Mouse (Mus musculus) monocyte, adult 59 days (primary cell): ENCODE data around the gene Susd5. TPM values are rescaled to one million over a fixed set of nuclear protein-coding genes. Genes with fewer than 3 reads are reported as not detected.

Experiments used
- total RNA-seq, 2 experiments: library from RNA; stranded (reverse); gene quantifications; one replicate each; pipeline ENCODE4 v1.2.4; 2023

The Susd5 gene
- total RNA-seq: not detected

DNA sequence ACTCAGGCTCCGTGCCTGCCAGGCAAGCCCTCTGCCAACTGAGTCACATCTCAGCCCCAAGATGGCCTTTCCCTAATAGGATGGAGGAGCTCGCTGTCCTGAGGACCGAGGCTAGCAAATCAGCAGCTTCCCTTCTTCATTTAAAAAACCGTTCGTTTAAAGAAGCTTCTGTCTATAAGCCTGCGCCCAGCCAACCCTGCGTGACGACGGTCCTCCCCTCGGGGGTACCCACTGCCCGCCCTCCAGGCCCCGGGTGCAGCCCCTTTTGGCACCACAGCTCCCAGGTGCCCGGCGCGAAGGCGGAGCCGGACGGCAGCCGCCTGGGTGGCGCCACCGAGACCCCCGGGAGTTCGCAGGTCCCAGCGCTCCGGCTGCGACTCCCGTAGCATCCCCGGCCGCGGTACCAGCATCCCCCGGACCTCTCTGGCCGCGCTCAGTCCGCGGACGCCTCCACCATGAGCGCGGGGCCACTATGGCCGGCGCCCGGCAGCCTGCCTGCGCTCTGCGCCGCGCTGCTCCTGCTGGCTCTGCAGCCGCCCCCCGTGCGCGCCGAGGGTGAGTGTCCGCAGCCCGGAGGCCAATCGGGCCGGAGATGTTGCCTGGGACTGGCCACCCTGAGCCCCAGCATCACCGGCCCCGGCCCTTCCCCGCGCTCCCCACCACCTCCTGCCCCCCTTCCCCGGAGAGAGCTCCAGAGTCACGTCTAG lies at the start of gene Susd5:
Gene Susd5, plus strand, starts transcription at position 51 of the 707 bp plus-strand sequence.

DNA sequence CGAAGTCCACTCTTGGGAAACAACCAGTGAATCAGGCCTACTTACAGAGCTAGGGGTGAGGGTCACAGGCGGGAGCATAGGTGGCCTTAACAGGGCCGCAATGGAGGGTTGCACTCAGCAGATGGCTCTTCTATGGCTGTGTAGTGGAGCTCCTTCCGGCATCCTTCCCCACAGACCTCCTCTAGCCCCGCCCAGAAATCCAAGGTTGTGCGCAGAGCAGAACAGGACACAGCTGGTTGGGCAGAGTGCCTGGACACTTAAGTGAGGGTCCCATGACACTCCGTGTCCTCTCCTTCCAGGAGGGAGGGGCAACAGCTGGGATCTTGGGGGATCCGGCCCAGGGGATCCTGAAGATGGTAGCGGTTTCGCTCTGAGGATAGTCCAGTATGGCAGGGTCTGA lies 10.9 kb upstream of the Susd5 start, which contains the start of gene Fbxl2:
Gene Fbxl2, minus strand, starts transcription at position 164 of the 400 bp plus-strand sequence.

Other genes with a start within 250 kb of the Susd5 start
- gene Ubp1, start 126.2 kb upstream of the Susd5 start, total RNA-seq: 100 to 1,000 TPM; 122 to 128 TPM
- 1 to 10 TPM in 1 of 2 experiments, under 1 TPM in 1; 0.86 to 1.2 TPM for gene Fbxl2, start 10.9 kb upstream of the Susd5 start, total RNA-seq